Mouse (Mus musculus): ENCODE results near the gene Slc25a39. TPM values are rescaled to one million over a fixed set of nuclear protein-coding genes. Genes with fewer than 3 reads are reported as not detected.

The Slc25a39 gene
- polyA plus RNA-seq, 1 experiment: 124 TPM

DNA sequence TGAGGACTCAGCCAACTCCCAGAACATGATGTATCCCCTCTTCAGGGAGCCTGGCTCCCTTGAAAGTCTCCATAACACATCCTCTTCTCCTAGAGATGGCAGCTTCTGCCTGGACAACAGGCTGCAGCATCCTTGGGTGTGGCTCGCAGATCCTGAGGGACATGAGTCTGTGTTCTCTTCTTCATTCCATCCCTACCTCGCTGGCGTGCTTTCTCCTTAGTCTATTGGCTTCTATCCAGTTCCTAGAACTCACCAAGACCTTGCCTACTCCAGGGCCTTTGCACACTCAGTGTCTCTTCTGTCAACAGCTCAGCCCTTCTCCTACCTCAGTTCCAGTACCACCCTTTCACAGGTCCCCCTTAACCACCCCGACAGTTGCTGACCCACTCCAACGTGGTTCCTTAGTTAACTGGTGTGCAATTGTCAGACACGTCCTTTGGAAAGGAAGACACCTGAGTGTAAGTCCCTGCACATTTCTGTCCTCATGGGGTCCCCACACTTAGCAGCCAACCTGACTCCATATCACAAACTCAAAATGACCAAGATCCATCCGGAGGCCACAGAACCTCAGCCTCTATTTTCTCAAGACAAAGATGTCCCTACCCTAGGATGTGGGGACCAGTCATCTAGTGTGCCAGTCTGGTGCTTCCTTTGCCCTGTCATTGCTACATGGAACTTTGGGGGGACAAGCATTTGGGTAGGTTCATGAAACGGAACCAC is 45.8 kb downstream of the Slc25a39 start:
- Histone ChIP-seq H3K27ac (ENCODE audit: insufficient read depth, low read length) (no peak overlapping the region), H3K4me1 (ENCODE audit: control insufficient read depth, insufficient read depth, low read length) (peaks cover 13% of the 10 kb centered on the region), H3K4me3 (replicated peaks; ENCODE audit: insufficient read depth, low read depth, low read length) (no peak overlapping the region), H3K27me3 (ENCODE audit: control insufficient read depth, insufficient read depth, low read length) (no peaks in the 10 kb centered on the region)
- no peak for TF ChIP-seq POLR2A (IDR thresholded peaks at IDR 0.05; ENCODE audit: borderline replicate concordance, insufficient read depth, low read length)
- no peak for TF ChIP-seq CTCF (IDR thresholded peaks at IDR 0.05; ENCODE audit: borderline replicate concordance, insufficient read depth, low read depth, low read length)
- no peak for DNase-seq
- WGBS: 91% methylated on average over 8 of the region's 8 CpGs

DNA sequence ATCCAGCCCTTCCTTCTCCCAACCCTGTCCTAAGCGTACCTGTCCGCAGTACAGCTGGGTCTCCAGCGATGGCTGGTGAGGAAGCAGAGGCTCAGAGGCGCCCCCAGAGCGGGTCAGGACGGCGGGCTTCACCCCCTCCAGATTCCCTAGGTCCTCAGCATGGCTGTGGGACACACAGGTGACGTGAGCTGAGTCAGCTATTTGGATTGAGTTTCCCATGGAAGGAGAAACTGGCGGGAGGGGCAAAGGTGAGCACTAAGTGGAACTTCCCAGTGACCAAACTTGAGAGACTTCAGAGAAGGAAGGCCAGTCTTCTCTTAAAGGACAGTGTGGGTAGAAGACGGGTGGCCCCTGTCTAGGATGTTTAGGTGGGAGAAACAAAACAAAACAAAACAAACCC is 49.4 kb downstream of the Slc25a39 start:
- no peaks in the 10 kb centered on the region for H3K27me3 ChIP-seq (ENCODE audit: control insufficient read depth, insufficient read depth, low read length)
- 87% methylated on average over 10 of the region's 10 CpGs for WGBS

DNA sequence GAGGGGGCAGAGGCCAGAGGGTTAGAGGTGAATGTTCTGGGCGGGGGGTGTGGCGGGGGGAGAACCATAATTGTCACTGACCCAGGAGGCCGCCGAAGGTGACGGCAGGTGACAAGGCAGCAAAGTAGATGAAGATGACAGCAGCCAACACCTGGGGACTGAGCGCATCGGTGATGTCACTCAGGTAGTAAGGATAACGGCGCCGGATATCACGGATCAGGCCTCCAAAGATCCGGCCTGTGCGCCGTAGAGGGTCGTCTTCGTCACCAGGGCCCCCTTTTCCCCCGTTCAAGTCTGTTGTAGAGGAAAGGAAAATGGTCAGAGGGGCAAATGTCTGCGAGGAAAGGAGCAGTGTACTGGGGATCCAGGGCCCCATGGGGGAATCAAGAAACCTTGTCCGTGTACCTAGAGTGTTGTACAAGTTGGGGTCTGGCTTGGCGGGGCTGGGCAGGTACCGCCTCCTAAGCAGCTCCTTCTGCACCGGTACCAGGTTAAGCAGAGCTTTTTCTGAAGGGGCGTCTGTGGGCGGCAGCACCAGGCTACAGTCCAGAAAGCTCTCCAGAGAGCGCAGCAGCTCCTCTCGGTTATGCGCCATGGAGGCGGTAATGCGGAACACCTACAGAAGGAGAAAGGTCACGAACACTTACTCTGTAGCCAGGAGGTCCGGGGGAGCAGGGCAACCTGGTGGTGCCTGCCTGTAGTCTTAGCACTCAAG is 51.0 kb downstream of the Slc25a39 start:
- Histone ChIP-seq H3K27me3 (ENCODE audit: control insufficient read depth, insufficient read depth, low read length) (no peaks in the 10 kb centered on the region), H3K27ac (ENCODE audit: insufficient read depth, low read length) (no peak overlapping the region), H3K4me3 (replicated peaks; ENCODE audit: insufficient read depth, low read depth, low read length) (no peak overlapping the region), H3K4me1 (ENCODE audit: control insufficient read depth, insufficient read depth, low read length) (peaks cover 42% of the 10 kb centered on the region)
- WGBS: 74% methylated on average over 31 of the region's 31 CpGs
- no peak for DNase-seq
- TF ChIP-seq CTCF (IDR thresholded peaks at IDR 0.05; ENCODE audit: borderline replicate concordance, insufficient read depth, low read depth, low read length) (no peak), POLR2A (IDR thresholded peaks at IDR 0.05; ENCODE audit: borderline replicate concordance, insufficient read depth, low read length) (no peak)

More for the DNA sequence above, 49.4 kb downstream of the Slc25a39 start:
- Histone ChIP-seq H3K4me3 (replicated peaks; ENCODE audit: insufficient read depth, low read depth, low read length) (no peak overlapping the region), H3K4me1 (ENCODE audit: control insufficient read depth, insufficient read depth, low read length) (peaks cover 27% of the 10 kb centered on the region), H3K27ac (ENCODE audit: insufficient read depth, low read length) (no peak overlapping the region)
- TF ChIP-seq POLR2A (IDR thresholded peaks at IDR 0.05; ENCODE audit: borderline replicate concordance, insufficient read depth, low read length) (no peak), CTCF (IDR thresholded peaks at IDR 0.05; ENCODE audit: borderline replicate concordance, insufficient read depth, low read depth, low read length) (no peak)
- DNase-seq: no peak

DNA sequence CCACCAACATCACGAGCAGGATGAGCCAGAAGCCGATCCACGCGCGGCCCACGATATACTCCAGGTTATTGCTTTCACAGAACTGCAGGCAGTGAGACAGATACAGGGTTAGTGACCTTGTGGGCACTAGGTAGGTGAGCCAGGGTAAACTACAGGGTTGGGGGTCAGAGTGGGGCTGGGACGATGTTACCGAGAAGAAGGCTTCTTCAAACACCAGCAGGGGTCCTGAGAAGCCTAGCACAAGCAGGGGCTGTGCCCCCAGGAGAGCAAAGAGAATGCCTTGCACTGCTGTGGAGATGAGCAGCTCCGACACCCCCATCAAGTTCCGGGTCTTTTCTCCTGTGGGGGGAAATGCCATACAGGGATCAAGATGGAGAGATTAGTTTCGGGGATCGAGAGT is 51.6 kb downstream of the Slc25a39 start:
- no peak overlapping the region for H3K27ac ChIP-seq (ENCODE audit: insufficient read depth, low read length)
- whole genome bisulfite sequencing: 86% methylated on average over 12 of the region's 12 CpGs
- DNase-seq: no peak
- H3K4me3 ChIP-seq (replicated peaks; ENCODE audit: insufficient read depth, low read depth, low read length): no peak overlapping the region
- peaks cover 46% of the 10 kb centered on the region for H3K4me1 ChIP-seq (ENCODE audit: control insufficient read depth, insufficient read depth, low read length)
- no peak for TF ChIP-seq CTCF (IDR thresholded peaks at IDR 0.05; ENCODE audit: borderline replicate concordance, insufficient read depth, low read depth, low read length)
- TF ChIP-seq POLR2A (IDR thresholded peaks at IDR 0.05; ENCODE audit: borderline replicate concordance, insufficient read depth, low read length): no peak
- H3K27me3 ChIP-seq (ENCODE audit: control insufficient read depth, insufficient read depth, low read length): no peaks in the 10 kb centered on the region

DNA sequence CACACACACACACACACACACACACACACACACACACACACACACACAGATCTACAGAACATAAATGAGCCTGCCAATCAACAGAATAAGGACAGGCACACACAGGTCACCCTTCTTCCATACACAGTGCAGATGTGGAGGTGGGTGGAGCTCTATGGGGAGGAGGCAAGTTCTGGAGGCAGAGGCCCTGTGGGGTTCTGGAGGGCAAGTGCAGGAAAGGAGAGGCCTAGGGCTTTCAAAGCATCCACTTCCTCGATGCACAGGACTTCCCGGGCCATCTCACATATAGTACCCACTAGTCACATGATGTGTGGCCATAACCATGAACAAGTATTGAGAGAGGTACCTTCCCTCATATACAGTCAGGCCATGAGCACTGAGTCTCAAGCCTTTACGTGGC is 52.2 kb downstream of the Slc25a39 start:
- DNase-seq: no peak
- Histone ChIP-seq H3K4me3 (replicated peaks; ENCODE audit: insufficient read depth, low read depth, low read length) (no peak overlapping the region), H3K27me3 (ENCODE audit: control insufficient read depth, insufficient read depth, low read length) (no peaks in the 10 kb centered on the region), H3K4me1 (ENCODE audit: control insufficient read depth, insufficient read depth, low read length) (peaks cover 46% of the 10 kb centered on the region), H3K27ac (ENCODE audit: insufficient read depth, low read length) (no peak overlapping the region)
- 90% methylated on average over 3 of the region's 3 CpGs for WGBS
- TF ChIP-seq POLR2A (IDR thresholded peaks at IDR 0.05; ENCODE audit: borderline replicate concordance, insufficient read depth, low read length) (no peak), CTCF (IDR thresholded peaks at IDR 0.05; ENCODE audit: borderline replicate concordance, insufficient read depth, low read depth, low read length) (no peak)

DNA sequence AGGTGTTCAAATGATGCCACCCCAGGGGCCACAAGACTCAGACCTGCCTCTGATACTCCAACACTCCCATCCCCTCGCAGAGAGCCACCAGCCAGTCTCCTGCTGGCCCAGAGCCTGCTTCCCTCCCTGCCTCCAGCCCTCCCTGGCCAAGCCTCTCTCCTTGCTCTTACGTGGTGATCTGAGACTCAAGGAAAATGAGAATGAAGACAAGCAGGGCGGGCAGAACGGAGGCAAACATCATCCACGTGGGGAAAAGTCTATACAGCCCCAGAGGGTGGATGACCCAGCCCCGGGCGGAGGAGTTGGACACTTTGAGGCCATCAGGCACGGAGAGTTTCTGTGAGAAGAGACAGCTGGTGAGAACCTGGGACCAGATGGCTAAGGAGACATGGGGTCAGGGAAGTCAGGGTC is 54.7 kb downstream of the Slc25a39 start:
- Histone ChIP-seq H3K4me3 (replicated peaks; ENCODE audit: insufficient read depth, low read depth, low read length) (peak overlapping the region; percentile 0), H3K4me1 (ENCODE audit: control insufficient read depth, insufficient read depth, low read length) (peaks cover 43% of the 10 kb centered on the region), H3K27me3 (ENCODE audit: control insufficient read depth, insufficient read depth, low read length) (no peaks in the 10 kb centered on the region), H3K27ac (ENCODE audit: insufficient read depth, low read length) (peak overlapping the region; percentile 3)
- DNase-seq: peak; percentile 77 to 81
- WGBS: 8% methylated on average over 8 of the region's 8 CpGs
- TF ChIP-seq CTCF (IDR thresholded peaks at IDR 0.05; ENCODE audit: borderline replicate concordance, insufficient read depth, low read depth, low read length) (no peak), POLR2A (IDR thresholded peaks at IDR 0.05; ENCODE audit: borderline replicate concordance, insufficient read depth, low read length) (peak; percentile 12; the same call in 1 of the 2 replicates)

Other genes starting within 250 kb of the Slc25a39 start
- gene Lsm12, start 222.7 kb downstream of the Slc25a39 start, polyA plus RNA-seq (2012; rRNA removed): 35.2 and 40.2 TPM in 2 replicates
- 115 and 120 TPM in 2 replicates for gene G6pc3, start 218.3 kb downstream of the Slc25a39 start, polyA plus RNA-seq (2012; rRNA removed)
- gene Hdac5, start 177.8 kb downstream of the Slc25a39 start, polyA plus RNA-seq (2012; rRNA removed): 188 and 194 TPM in 2 replicates
- gene BC030867, start 159.1 kb downstream of the Slc25a39 start, polyA plus RNA-seq (2012; rRNA removed): 1.3 and 2.2 TPM in 2 replicates
- 3.1 and 4.0 TPM in 2 replicates for gene Asb16, start 139.2 kb downstream of the Slc25a39 start, polyA plus RNA-seq (2012; rRNA removed)
- 82.7 and 85.3 TPM in 2 replicates for gene Tmub2, start 123.0 kb downstream of the Slc25a39 start, polyA plus RNA-seq (2012; rRNA removed)
- gene Atxn7l3, start 111.3 kb downstream of the Slc25a39 start, polyA plus RNA-seq (2012; rRNA removed): 93.3 and 101 TPM in 2 replicates
- gene Ubtf, start 88.2 kb downstream of the Slc25a39 start, polyA plus RNA-seq (2012; rRNA removed): 94.6 and 95.8 TPM in 2 replicates
- gene Slc4a1, start 41.7 kb downstream of the Slc25a39 start, polyA plus RNA-seq (2012; rRNA removed): 0.72 and 0.90 TPM in 2 replicates
- gene Rundc3a, start 14.5 kb downstream of the Slc25a39 start, polyA plus RNA-seq (2012; rRNA removed): 446 and 460 TPM in 2 replicates
- gene Grn, start 22.4 kb upstream of the Slc25a39 start, polyA plus RNA-seq (2012; rRNA removed): 58.4 TPM in 2 replicates
- gene Fam171a2, start 39.7 kb upstream of the Slc25a39 start, polyA plus RNA-seq (2012; rRNA removed): 57.8 and 60.3 TPM in 2 replicates
- 2.8 and 4.0 TPM in 2 replicates for gene Itga2b, start 62.2 kb upstream of the Slc25a39 start, polyA plus RNA-seq (2012; rRNA removed)
- gene Gpatch8, start 148.4 kb upstream of the Slc25a39 start, polyA plus RNA-seq (2012; rRNA removed): 64.7 and 66.9 TPM in 2 replicates
- 1.1 and 1.3 TPM in 2 replicates for gene Gm11627, start 171.5 kb upstream of the Slc25a39 start, polyA plus RNA-seq (2012; rRNA removed)
- gene Fzd2, start 196.4 kb upstream of the Slc25a39 start, polyA plus RNA-seq (2012; rRNA removed): 2.7 and 2.9 TPM in 2 replicates